ENCODE assay signal across 26 mouse cellular contexts in genomic region chr12:58728094-58728493, GRCm38 (mm10).
"Had no signal": no experiment of that assay in that cellular context is flagged by ENCODE, and none has a peak within 500 bp of the region (broad histone marks: within the 10 kb centered on the region; RNA-seq: fewer than 3 reads in every experiment).

No protein-coding gene starts in this region.

- ATAC-seq: hindbrain, embryonic 16.5 days; inflammation-experienced regulatory T-cells, adult 6 months; intestine, embryonic 15.5 days; intestine, postnatal 0 days had no signal

- H3K9ac ChIP-seq: heart, embryonic 12.5 days; hindbrain, embryonic 13.5 days; intestine, embryonic 15.5 days; limb, embryonic 12.5 days; liver, embryonic 13.5 days; liver, embryonic 15.5 days had no signal

- H3K9me3 ChIP-seq: heart, embryonic 10.5 days; heart, embryonic 12.5 days; hindbrain, embryonic 13.5 days; intestine, embryonic 15.5 days; limb, embryonic 10.5 days; limb, embryonic 12.5 days; liver, embryonic 13.5 days; liver, embryonic 15.5 days had no signal

- H3K27ac ChIP-seq: gastrocnemius, adult 2 months; heart, embryonic 10.5 days; hindbrain, embryonic 13.5 days; intestine, embryonic 15.5 days; layer of hippocampus, adult 2 months; left cerebral cortex, adult 2 months; limb, embryonic 10.5 days; limb, embryonic 12.5 days; liver, embryonic 13.5 days; liver, embryonic 15.5 days had no signal

- H3K4me2 ChIP-seq: heart, embryonic 12.5 days; hindbrain, embryonic 13.5 days; intestine, embryonic 15.5 days; limb, embryonic 12.5 days; liver, embryonic 11.5 days; liver, embryonic 13.5 days; liver, embryonic 15.5 days had no signal

- H3K4me1 ChIP-seq: heart, embryonic 10.5 days; heart, embryonic 12.5 days; hindbrain, embryonic 13.5 days; intestine, embryonic 15.5 days; limb, embryonic 10.5 days; limb, embryonic 12.5 days; liver, embryonic 13.5 days; liver, embryonic 15.5 days had no signal

- H3K27me3 ChIP-seq: heart, embryonic 12.5 days; hindbrain, embryonic 13.5 days; intestine, embryonic 15.5 days; limb, embryonic 12.5 days; liver, embryonic 13.5 days; liver, embryonic 15.5 days had no signal

- H3K4me3 ChIP-seq: gastrocnemius, adult 2 months; heart, embryonic 10.5 days; heart, embryonic 12.5 days; hindbrain, embryonic 13.5 days; intestine, embryonic 15.5 days; layer of hippocampus, adult 2 months; left cerebral cortex, adult 2 months; limb, embryonic 10.5 days; limb, embryonic 12.5 days; liver, embryonic 13.5 days; liver, embryonic 15.5 days had no signal

- DNase-seq: gastrocnemius, adult 2 months; gastrocnemius, postnatal 10 days; gastrocnemius, postnatal 25 days; heart, adult 18-20 months; heart, postnatal 10 days; heart, postnatal 4 days; kidney, adult 18-20 months; kidney, adult 8-10 months; kidney, postnatal 10 days; kidney, postnatal 25 days; kidney, postnatal 4 days; liver; liver, embryonic 13.5 days had no signal

- H3K36me3 ChIP-seq: heart, embryonic 10.5 days; heart, embryonic 12.5 days; hindbrain, embryonic 13.5 days; intestine, embryonic 15.5 days; limb, embryonic 10.5 days; limb, embryonic 12.5 days; liver, embryonic 13.5 days; liver, embryonic 15.5 days had no signal
